18 mouse cellular contexts compared by ENCODE assay signal in genomic region chr2:12103183-12103582, GRCm38 (mm10).
"Had no signal": no experiment of that assay in that cellular context is flagged by ENCODE, and none has a peak within 500 bp of the region (broad histone marks: within the 10 kb centered on the region; RNA-seq: fewer than 3 reads in every experiment).

No protein-coding gene starts in this region.

- H3K4me2 ChIP-seq: lung, embryonic 14.5 days; midbrain, embryonic 12.5 days; neural tube, embryonic 13.5 days; neural tube, embryonic 15.5 days had no signal

- ATAC-seq: midbrain, embryonic 16.5 days had no signal

- H3K27me3 ChIP-seq: midbrain, embryonic 12.5 days; neural tube, embryonic 13.5 days; neural tube, embryonic 15.5 days had no signal

- H3K4me1 ChIP-seq: midbrain, embryonic 10.5 days; midbrain, embryonic 12.5 days; neural tube, embryonic 13.5 days; neural tube, embryonic 15.5 days had no signal

- DNase-seq: lung, adult 18-20 months; lung, postnatal 10 days; lung, postnatal 4 days; midbrain, embryonic 14.5 days; retina, postnatal 1 day; right cerebral cortex, postnatal 14 days; right cerebral cortex, postnatal 4 days; spleen, adult 18-20 months; thymus, adult 2 months; thymus, postnatal 25 days; thymus, postnatal 4 days had no signal

- H3K36me3 ChIP-seq: midbrain, embryonic 10.5 days; midbrain, embryonic 12.5 days; neural tube, embryonic 13.5 days; neural tube, embryonic 15.5 days had no signal

- H3K4me3 ChIP-seq: midbrain, embryonic 10.5 days; midbrain, embryonic 12.5 days; myocyte; neural tube, embryonic 13.5 days; neural tube, embryonic 15.5 days had no signal

- H3K9ac ChIP-seq: lung, embryonic 14.5 days; midbrain, embryonic 12.5 days; neural tube, embryonic 13.5 days; neural tube, embryonic 15.5 days had no signal

- H3K9me3 ChIP-seq: midbrain, embryonic 10.5 days; midbrain, embryonic 12.5 days; neural tube, embryonic 13.5 days; neural tube, embryonic 15.5 days had no signal

- H3K27ac ChIP-seq: midbrain, embryonic 10.5 days; midbrain, embryonic 12.5 days; neural tube, embryonic 13.5 days; neural tube, embryonic 15.5 days had no signal
